Mouse (Mus musculus) heart, adult 2 months (tissue): ENCODE results near the gene Phf13. TPM values are rescaled to one million over a fixed set of nuclear protein-coding genes. Genes with fewer than 3 reads are reported as not detected.
A peak's percentile ranks its signal among the peaks of the same experiment; 100 is the strongest.

Source experiments
- DNase-seq, 2 experiments: peaks; one replicate each; pipeline ENCODE4 v3.0.0; 2021
- H3K27ac ChIP-seq: fragments of 200-600 bp; 2 replicates; pipeline ENCODE4 v1.8.1; 2022
- H3K27me3 ChIP-seq: fragments of 200-500 bp; 2 replicates; pipeline ENCODE4 v1.6.1; 2012; ENCODE audit warnings: mild to moderate bottlenecking, low read length, inconsistent platforms, mixed read lengths; ENCODE audit not compliant: control insufficient read depth, insufficient read depth
- H3K36me3 ChIP-seq: fragments of 200-500 bp; 2 replicates; pipeline ENCODE4 v1.6.1; 2012; ENCODE audit warnings: low read length, inconsistent platforms; ENCODE audit not compliant: control insufficient read depth, insufficient read depth
- H3K4me1 ChIP-seq: fragments of 200-500 bp; 2 replicates; pipeline ENCODE4 v1.6.1; 2011; ENCODE audit warnings: low read length; ENCODE audit not compliant: control insufficient read depth, insufficient read depth
- H3K4me3 ChIP-seq: fragments of 200-600 bp; 2 replicates; pipeline ENCODE4 v1.8.1; 2022
- H3K79me2 ChIP-seq: fragments of 200-500 bp; replicated peaks from 2 replicates; pipeline ENCODE4 v1.6.1; 2012; ENCODE audit warnings: mild to moderate bottlenecking, inconsistent platforms, low read length, moderate library complexity, mixed read lengths; ENCODE audit not compliant: control insufficient read depth, insufficient read depth
- H3K9ac ChIP-seq: fragments of 200-500 bp; 2 replicates; pipeline ENCODE4 v1.6.1; 2012; ENCODE audit warnings: low read depth, mild to moderate bottlenecking, control low read depth, inconsistent platforms, low read length, mixed read lengths
- CTCF ChIP-seq: fragments of 200-600 bp; IDR thresholded peaks from 2 replicates; pipeline ENCODE4 v1.8.1; 2022; ENCODE audit warnings: antibody characterized with exemption, mild to moderate bottlenecking, moderate library complexity
- EP300 ChIP-seq: fragments of 200-500 bp; IDR thresholded peaks from 2 replicates; pipeline ENCODE4 v1.6.1; 2011; ENCODE audit warnings: low read depth, low read length, control low read depth; ENCODE audit not compliant: insufficient read depth
- POLR2A ChIP-seq: fragments of 200-500 bp; IDR thresholded peaks from 2 replicates; pipeline ENCODE4 v1.6.1; 2011; ENCODE audit warnings: mild to moderate bottlenecking, low read depth, low read length, control low read depth; ENCODE audit not compliant: insufficient read depth
- WGBS: fragments of 180-500 bp; shearing (Covaris S2); methylation state at CpG from one replicate; pipeline ENCODE4 v1.1.7; 2018; 5-methylcytosine and 5-hydroxymethylcytosine counted together
- intact Hi-C: fragments of 180-260 bp; cut with DNase I; formaldehyde crosslinking; loops from one replicate; pipeline ENCODE4 v1.15.1; 2025
- polyA plus RNA-seq: library from polyadenylated mRNA; depleted of rRNA; stranded (reverse); fragments of >200 nt; gene quantifications from 2 replicates; pipeline ENCODE4 v1.2.3, GENCODE M21; 2012
- total RNA-seq, 2 experiments: library from RNA; stranded (reverse); gene quantifications; 2 replicates each; pipeline ENCODE4 v1.2.3; 2021

Gene Phf13
- total and polyA plus RNA-seq, 3 experiments, result 3.0 to 4.8 (median 4.5) TPM

DNA sequence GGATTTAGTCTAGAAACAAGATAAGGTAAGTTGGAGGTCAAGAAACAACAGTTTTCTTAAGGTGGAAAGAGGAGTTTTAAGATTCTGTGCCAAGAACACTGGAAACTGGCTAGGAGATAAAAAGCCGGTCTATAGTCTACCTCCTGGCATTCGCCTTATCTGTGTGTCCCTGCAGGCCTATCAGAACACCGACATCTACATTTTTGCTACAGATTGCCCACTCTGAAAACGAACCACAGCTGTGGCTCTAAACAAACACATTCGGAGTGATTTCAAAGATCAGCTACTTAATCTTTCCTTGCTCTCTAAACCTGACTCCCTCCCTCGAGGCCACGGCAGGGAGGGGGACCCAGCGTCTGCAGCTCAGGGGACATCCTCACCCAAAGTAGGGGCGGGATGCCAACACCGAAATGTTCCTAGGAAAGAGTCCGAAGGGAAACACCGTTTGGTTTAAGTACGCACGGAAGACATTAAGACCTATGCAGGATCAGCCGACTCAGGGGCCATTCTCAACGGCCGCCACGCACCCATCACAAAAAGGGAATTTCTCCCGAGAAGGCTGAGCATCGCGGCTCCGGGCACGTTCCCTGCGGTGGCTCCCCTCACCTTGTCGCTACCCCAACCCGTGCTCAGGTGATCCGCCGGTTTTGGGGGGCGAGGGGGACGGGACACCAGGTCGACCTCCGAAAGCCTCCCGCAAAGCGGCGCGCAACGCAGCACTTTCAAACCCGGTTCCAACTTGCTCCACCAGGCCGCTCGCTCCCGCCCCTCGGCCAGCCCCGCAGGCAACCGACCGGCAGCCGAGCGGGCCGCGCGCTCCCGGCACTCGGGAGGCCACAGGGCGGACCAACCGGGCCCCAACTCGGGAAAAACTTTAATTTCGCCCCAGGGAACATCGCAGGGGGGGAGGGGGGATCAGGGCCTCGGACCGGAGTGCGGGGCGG is 1.6 kb downstream of the Phf13 start:
- no peaks in the 10 kb centered on the region; the same call in 1 of the 2 replicates for H3K36me3 ChIP-seq
- H3K9ac ChIP-seq, result peak overlapping the region; percentile 98
- H3K27ac ChIP-seq, result peak overlapping the region; percentile 6; the same call in 1 of the 2 replicates
- H3K4me3 ChIP-seq, result peak overlapping the region; percentile 94
- intact Hi-C loops, result no loop called here
- H3K4me1 ChIP-seq, result 0 out of 2 replicates have a peak, but pooled peaks cover 3% of the 10 kb centered on the region
- peak; percentile 53 to 64 for DNase-seq
- 4% methylated on average over 55 of the region's 61 CpGs for WGBS
- TF ChIP-seq CTCF, result no peak
- TF ChIP-seq EP300, result no peak
- TF ChIP-seq POLR2A, result no peak
- no peaks in the 10 kb centered on the region for H3K27me3 ChIP-seq
- H3K79me2 ChIP-seq, result peaks cover 4% of the 10 kb centered on the region; the same call in 1 of the 2 replicates

GRCm38 (mm10) chr4:151993035-151993434 is 3.0 kb downstream of the Phf13 start:
- no peak for DNase-seq
- Histone ChIP-seq H3K79me2 (peaks cover 4% of the 10 kb centered on the region; the same call in 1 of the 2 replicates), H3K4me3 (no peak overlapping the region), H3K36me3 (no peaks in the 10 kb centered on the region; the same call in 1 of the 2 replicates), H3K27me3 (no peaks in the 10 kb centered on the region), H3K9ac (no peak overlapping the region), H3K27ac (no peak overlapping the region), H3K4me1 (peaks cover 3% of the 10 kb centered on the region; the same call in 1 of the 2 replicates)
- intact Hi-C loops, result no loop called here
- 59% methylated on average over 6 of the region's 6 CpGs for WGBS
- TF ChIP-seq POLR2A (no peak), CTCF (no peak), EP300 (no peak)

- H3K27ac ChIP-seq, result no peak overlapping the region
- H3K4me3 ChIP-seq, result no peak overlapping the region
- H3K4me1 ChIP-seq, result peaks cover 5% of the 10 kb centered on the region; the same call in 1 of the 2 replicates
- intact Hi-C loops, result no loop called here
- no peaks in the 10 kb centered on the region for H3K27me3 ChIP-seq
- peaks cover 4% of the 10 kb centered on the region; the same call in 1 of the 2 replicates for H3K79me2 ChIP-seq
- WGBS, result 89% methylated on average over 9 of the region's 9 CpGs
- no peak for DNase-seq
- H3K36me3 ChIP-seq, result no peaks in the 10 kb centered on the region
- H3K9ac ChIP-seq, result no peak overlapping the region
- TF ChIP-seq EP300 (no peak), CTCF (no peak), POLR2A (no peak)
Observed at GRCm38 (mm10) chr4:151992091-151992490, 4.0 kb downstream of the Phf13 start.

GRCm38 (mm10) chr4:151989110-151989488 is 7.0 kb downstream of the Phf13 start:
- Histone ChIP-seq H3K9ac (0 out of 2 replicates have a peak overlapping the region, but pooled peaks have one; percentile 3), H3K4me3 (peak overlapping the region; percentile 83), H3K27me3 (no peaks in the 10 kb centered on the region), H3K27ac (peak overlapping the region; percentile 88), H3K36me3 (no peaks in the 10 kb centered on the region), H3K4me1 (peaks cover 8% of the 10 kb centered on the region), H3K79me2 (no peaks in the 10 kb centered on the region)
- TF ChIP-seq EP300 (0 out of 2 replicates have a peak, but pooled peaks have one; percentile 32), POLR2A (no peak)
- intact Hi-C loops, result no loop called here
- DNase-seq, result no peak
- WGBS, result 48% methylated on average over 6 of the region's 6 CpGs

GRCm38 (mm10) chr4:151988342-151989109 is 7.5 kb downstream of the Phf13 start, which contains the start of gene Thap3:
Gene Thap3 (minus strand): TSS chr4:151988997.
- WGBS, result under 1% methylated on average over 54 of the region's 54 CpGs
- TF ChIP-seq EP300 (no peak), POLR2A (peak; percentile 42)
- peak; percentile 91 to 94 for DNase-seq
- Histone ChIP-seq H3K27me3 (no peaks in the 10 kb centered on the region), H3K79me2 (no peaks in the 10 kb centered on the region), H3K4me1 (peaks cover 8% of the 10 kb centered on the region), H3K4me3 (peak within 1 kb of the TSS; percentile 83), H3K9ac (peak within 1 kb of the TSS; percentile 97), H3K27ac (peak within 1 kb of the TSS; percentile 88), H3K36me3 (no peaks in the 10 kb centered on the region)
- intact Hi-C loops, result no loop called here
